Mouse (Mus musculus): ENCODE results near the gene Mphosph9.

- TF ChIP-seq CTCF (IDR thresholded peaks at IDR 0.05; ENCODE audit: control insufficient read depth, insufficient read depth, low read length) (no peak), POLR2A (IDR thresholded peaks at IDR 0.05; ENCODE audit: borderline replicate concordance, control insufficient read depth, low read depth, low read length) (no peak)
These were observed 9.3 kb upstream of the Mphosph9 start for GRCm38 (mm10) chr5:124337103-124337502.

Data from bone marrow, adult 2 months (tissue).